Mouse (Mus musculus): ENCODE results near the gene Sh2d4b.
A peak's percentile ranks its signal among the peaks of the same experiment; 100 is the strongest.

Sh2d4b gene

DNA sequence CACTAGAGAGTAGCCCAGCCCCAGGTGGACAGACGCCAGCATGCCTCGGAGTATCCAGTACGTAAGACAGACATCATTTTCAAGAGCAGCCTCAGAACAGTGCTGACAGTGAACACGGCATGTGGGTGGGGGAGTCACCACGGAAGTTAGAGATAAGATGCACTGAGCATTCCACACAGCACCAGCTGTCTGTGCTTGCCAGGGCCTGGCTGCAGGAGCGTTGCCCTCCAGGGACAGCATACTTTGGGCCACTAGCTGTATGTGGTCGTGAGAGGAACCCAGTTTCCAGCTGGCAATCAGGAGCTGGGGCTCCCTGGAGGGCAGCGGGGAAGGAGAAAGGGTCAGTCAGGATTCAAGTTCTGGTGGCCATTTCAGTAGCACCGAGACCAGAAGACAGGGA lies 13.7 kb upstream of the Sh2d4b start:
- no peak for DNase-seq (ENCODE audit: low spot score)

DNA sequence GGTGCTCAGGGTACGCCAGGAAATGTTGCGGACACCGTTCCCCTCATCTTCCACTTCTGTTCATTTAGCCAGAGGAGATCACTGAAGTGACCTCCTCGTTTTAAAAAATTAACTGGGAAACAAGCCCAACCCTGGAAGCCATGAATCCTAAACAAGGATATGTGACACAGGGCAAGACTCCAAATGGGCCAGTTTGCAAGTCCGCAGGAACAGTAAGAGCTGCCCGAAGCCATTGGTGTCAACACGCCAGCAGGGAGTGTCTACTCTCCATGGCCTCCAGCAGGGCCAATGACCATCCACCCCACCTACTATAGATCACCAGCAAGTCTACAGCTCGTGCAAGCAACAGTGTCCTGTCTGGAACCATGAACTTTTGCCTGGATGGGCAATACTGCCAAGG lies 12.7 kb upstream of the Sh2d4b start:
- DNase-seq (ENCODE audit: low spot score), result no peak

DNA sequence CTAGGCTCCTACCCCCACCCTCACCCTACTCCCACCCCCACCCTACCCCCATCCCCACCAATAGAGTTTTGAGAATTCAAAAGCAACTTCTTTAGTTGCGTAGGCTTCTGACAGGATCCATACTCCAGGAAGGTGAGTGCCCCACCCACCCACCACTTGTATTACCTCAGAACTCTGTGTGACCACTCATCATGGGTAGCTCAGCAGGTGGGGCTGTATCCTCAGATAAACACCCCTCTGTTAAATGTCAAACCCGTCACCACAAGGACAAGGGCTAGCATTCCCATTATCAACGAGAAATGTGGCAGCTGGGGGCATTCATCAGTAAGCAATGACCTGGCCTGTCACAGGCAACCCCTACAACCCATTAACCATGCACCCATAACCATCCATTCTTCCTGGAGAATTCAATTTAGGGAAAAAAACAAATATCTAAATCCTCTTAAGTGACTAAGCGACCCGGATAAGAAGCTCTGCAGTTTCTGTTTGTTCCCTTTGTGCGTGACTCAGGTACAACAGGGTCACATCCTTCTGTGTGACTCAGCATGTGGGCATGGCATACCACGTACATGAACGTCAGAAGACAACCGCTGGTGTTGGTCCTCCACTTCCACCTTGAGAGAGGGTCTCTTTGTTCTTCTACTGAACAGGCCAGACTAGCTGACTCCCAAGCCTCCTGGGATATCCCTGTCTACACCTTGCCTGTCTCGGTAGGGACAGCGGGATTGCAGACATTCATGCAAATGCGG lies 9.4 kb upstream of the Sh2d4b start:
- DNase-seq (ENCODE audit: low spot score), result no peak

DNA sequence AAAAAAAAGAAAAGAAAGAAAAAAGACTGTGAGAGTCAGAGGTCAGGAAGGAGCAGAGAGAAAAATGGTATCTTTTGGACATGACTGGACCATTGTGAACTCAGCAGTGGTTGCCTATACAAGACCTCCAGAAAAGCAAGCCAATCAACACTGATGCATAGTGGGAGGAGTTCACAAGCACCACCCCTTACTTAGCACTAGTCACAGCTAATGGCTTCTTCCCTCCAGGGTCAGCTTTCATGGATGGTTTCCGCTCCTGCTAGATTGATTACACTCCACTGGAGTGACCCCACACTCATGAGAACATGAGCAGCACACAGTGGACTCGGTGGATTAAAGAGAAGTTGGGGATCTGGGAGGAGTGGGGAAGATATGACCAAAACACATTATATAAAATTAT lies 7.2 kb upstream of the Sh2d4b start:
- DNase-seq (ENCODE audit: low spot score), result no peak

DNA sequence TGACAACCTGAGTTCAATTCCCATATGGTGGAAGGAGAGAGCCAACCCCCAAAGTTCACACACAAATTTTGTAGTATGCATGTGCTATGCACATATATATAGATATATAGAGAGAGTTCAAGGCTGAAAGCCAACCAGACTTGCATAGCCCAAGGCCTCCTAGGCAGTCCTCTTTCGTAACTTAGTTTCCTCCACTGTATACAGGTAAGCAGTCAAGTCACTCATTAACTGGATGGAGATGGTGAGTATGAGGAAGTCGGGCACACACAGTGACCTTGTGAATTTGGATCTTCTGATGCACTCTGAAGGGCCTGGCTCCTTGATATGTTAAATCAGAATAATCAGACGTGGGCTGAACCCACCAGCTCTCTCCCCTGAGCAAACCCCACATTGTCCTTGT lies 4.8 kb upstream of the Sh2d4b start:
- no peak for DNase-seq (ENCODE audit: low spot score)

DNA sequence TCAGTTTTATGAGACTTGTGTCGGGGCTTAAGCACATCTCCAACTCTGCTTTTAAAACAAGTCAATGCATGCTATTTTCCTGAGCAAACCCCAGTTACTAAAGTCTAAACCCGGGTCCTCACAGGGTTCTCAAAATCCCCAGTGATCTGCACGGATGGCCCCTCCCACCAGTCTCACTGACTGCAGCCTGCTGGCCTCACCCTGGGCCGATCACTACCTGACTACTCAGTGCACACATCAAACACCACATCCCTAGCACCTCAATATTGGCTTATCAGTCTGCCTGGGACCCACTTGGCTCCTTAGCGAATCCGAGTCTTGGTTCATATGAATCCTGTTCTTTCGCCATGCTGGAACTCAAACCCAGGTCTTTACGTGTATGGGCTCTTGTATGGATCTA lies 2.6 kb upstream of the Sh2d4b start:
- DNase-seq (ENCODE audit: low spot score), result no peak

DNA sequence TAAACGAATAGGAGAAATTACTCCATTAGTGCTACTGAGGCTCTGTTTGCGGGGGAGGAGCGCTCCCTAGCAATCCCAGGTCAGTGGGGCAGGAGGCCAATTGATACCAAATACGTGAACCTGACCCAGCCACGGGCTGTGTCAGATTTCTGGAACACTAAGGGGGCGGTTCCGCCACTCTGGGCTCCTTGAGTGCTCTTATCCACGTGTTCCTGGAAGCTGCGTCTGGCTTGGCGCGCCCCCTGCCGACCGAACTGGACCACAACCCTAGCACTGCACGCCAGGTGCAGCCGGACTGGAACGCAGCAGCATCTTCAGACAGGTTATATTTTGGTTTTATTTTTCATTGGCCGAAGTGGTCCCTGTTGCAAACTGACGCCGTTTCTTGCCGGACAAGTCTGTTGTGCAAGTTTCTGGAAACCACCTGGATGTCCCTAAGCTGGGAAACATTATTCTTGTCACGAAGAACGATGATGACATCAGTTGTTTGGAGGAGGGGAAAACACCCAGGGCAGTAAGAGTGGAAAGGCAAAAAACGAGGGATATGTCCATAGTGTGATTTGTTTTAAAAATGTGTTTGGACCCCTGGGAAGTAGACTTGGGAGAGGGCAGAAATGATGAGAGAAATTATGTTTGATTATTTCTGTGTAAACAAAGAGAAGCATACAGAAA lies 1.6 kb upstream of the Sh2d4b start:
- peak; percentile 36 for DNase-seq (ENCODE audit: low spot score)

DNA sequence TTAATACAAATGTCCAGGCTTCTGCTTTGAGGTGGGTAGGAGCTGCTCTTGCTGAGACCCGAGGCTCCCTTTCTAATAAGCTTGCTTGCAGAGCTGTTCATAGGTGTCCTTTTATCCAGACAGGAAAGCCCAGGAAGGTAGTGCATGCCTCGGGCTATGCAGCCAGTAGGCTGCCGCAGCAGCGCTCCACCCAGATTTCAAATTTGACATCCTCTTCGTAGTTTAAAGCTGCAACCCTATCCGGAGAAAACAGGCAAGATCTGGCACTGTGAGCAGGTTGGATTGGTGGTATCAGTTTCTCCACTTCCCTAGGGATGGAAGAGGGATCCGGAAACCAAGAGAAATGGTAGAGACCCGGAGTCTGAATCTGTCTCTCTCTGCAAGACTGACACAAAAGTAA lies 818 bp upstream of the Sh2d4b start:
- DNase-seq (ENCODE audit: low spot score), result no peak

DNA sequence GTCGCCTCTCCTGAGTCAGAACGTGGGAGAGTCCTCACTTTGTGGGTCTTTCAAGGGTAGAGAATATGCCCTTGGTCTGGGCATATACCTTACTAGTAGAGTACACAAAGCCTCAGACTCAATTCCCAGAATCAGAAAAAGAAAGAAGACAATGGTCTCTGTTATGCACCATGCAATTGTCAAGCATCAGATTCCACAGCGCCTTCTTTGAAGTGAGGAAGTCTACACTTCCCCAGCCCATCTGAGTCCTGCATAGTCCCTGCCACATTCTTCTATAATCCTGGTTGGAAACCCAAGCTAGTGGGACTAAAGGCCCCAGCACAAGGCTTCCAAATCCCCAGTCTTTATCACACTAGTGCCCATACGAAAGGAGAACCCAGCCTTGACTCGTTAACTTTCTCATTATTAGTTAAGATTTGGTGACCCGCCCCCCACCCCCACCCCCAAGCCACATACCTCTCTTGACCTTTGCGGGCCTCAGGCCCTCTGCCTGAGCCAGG lies 690 bp downstream of the Sh2d4b start:
- no peak for DNase-seq (ENCODE audit: low spot score)

DNA sequence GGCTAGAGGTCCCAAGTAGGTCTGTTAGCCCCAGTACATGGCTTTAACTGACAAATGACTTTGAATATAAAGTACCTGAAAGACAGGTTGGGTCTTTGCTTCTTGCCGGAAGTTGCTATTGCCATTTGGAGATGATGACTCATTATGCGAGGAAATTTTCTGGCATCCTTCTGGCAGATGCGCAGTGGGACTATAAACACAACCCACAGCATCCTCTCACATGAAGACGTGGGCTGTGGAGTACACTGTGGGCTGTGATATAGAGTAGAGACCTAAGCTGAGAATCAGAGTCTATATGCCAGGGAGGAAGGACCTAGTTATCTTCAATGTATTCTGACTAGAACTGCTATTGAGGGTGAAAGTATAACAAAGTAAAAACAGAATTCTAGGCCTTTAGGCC lies 1.6 kb downstream of the Sh2d4b start:
- no peak for DNase-seq (ENCODE audit: low spot score)

DNA sequence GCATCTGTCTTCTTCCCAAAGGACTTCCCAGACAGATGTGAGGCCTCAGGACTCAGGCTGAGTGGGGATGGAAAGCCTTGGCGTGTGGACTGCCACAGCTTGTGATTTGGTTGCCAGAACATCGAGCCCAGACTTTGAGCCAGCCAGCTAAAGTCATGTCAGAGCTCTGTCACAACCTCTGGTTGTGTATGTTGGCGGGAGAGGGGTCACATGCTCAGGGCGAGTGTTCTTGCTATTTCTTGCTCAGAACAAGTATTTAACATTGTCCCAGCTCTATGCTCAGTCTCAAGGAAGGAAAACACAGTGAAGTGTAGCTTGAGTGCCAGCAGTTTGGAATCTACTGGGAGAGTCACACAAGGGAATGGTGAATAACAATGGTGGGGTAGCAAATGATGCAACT lies 3.4 kb downstream of the Sh2d4b start:
- DNase-seq (ENCODE audit: low spot score), result no peak

DNA sequence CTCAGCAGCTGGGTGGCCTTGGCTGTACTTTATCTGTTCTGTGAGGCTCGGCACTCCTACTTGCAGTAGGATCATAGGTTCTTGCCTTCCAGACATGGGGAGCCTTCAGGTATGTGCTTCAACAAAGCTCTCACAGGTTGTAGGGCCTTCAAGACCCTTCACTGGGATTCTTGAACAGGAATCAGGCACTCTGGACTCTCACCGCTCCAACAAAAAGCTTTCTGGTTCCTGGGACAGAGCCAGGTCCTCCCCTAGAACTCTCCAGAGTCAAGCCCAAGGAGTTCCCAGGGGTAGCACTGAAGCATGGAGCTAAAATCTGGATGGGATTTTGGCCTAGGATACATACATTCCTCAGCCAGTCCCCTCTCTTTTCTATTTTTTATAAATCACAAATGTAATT lies 3.9 kb downstream of the Sh2d4b start:
- no peak for DNase-seq (ENCODE audit: low spot score)

DNA sequence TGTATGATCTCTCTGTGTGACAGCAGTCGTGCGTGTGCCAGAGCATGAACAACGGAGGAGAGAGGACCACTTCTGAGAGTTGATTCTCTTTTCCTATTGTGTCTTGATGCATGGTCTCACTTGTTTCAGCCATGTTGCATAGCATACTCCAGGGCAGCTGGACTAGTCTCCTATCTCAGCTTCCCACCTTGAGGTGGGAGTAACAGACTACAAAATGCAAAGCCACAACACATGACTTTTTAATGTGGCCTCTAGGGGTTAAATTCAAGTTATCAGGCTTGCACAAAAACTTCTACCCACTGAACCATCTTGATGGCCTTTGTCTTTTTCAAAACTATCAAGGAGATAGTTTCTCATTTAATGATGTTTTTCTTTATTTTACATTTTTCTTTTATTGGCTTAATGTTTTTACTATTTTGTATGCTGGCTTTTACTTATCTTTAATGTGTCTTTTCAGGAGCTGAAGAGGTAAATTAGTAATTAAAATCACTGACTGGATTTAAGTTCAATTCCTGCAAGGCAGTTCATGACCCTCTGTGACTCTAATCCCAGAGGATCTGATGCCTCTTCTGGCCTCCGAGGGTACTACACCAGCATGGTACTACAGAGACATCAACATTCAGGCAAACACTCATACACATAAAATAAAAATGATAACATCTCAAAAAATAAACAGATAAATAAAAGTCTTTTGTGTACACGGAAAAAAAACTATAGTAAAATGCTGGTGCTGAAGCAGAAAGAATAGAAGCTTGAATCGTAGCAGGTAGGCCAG lies 6.5 kb downstream of the Sh2d4b start:
- no peak for DNase-seq (ENCODE audit: low spot score)

DNA sequence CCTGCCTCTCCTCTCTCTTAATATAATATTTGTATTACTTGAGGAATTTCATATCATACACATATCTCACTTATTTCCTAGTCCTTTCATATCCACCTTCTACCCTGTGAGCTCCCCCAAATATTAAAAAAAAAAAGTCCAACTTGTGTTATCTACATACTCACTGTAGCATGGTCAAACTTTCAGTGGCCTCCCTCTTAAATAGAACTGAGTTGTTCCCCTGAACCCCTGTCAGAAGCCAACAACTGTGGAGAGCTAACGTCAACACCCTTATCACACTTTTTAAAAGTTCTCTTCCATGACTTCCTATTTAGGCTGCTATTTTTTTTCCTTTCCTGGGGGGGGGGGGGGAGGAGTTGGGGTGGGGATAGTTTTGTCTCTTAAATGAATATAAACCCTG lies 7.3 kb downstream of the Sh2d4b start:
- DNase-seq (ENCODE audit: low spot score), result no peak

DNA sequence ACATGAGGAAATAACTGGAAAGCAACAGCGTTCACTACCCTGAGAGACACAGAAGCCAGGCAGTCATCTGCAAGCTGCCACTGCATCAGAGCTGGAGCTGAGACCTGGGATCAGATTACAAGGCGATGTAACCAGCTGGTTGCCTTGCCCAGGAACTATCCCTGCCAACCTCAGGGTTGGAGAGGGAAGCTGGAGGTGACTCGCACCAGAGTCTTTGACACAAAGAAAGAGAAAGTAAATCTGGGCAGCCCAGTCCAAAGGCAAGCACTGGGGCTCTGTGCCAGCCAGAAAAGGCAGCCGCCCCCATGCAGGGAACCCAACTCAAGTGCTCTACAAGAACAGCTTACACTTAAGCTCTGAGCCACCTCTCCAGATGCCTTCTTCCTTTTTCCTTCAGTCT lies 7.8 kb downstream of the Sh2d4b start:
- no peak for DNase-seq (ENCODE audit: low spot score)

DNA sequence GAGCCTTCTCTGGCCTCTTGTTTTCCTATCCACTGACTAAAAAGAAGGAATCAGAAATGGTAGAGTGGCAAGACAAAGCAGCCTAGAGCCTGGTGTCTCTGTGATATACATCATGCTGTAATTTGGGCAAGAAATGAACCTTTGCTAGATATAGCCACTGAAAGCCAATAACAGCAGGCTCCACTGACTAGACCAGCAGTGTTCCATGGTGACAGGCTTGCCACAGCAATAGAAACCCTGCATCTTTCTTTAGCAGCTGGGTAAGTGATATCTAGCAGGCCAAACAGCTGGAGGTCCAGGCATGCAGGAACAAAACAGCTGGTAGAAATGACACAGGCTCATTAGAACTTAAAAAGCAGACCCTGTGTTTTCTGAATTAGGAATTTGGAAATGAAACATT lies 18.5 kb downstream of the Sh2d4b start:
- no peak for DNase-seq (ENCODE audit: low spot score)

DNA sequence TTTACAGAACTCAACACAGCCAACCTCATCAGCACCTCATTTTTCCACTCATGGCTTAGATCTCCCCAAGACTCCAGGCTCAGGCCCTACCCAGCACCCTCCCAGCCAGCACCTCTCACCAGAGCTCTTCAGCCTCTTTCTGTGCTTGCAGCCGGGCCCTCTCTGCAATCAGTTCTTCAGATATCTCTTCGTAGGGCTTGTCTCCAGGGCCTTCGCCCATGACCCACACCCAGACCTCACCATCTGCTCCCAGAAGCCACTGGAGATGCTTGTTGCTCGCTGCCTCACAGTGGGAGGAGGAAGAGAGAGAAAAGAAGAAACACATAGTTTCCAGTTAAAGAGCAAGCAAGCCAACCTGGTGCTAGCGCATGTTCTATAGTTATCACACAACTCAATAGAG lies 19.1 kb downstream of the Sh2d4b start:
- DNase-seq (ENCODE audit: low spot score), result no peak

DNA sequence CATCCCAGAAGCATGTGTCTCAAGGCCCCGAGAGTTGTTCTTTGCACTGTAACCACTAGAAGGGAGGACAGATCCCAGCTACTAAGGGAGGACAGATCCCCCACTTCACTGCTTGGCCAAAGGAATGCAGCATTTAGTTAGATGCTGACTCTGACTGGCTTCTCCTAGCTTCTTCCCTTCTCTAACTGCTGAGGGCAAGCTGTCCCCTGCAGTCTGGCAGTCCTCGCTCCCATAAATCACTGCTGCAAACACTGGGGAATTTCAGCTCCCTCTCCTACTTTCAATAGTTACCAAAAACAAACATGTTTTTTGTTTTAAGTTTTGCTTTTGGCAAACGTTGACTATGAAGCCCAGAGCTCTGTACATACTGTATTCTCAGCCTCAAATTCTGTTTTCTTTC lies 22.5 kb downstream of the Sh2d4b start:
- DNase-seq (ENCODE audit: low spot score), result no peak

DNA sequence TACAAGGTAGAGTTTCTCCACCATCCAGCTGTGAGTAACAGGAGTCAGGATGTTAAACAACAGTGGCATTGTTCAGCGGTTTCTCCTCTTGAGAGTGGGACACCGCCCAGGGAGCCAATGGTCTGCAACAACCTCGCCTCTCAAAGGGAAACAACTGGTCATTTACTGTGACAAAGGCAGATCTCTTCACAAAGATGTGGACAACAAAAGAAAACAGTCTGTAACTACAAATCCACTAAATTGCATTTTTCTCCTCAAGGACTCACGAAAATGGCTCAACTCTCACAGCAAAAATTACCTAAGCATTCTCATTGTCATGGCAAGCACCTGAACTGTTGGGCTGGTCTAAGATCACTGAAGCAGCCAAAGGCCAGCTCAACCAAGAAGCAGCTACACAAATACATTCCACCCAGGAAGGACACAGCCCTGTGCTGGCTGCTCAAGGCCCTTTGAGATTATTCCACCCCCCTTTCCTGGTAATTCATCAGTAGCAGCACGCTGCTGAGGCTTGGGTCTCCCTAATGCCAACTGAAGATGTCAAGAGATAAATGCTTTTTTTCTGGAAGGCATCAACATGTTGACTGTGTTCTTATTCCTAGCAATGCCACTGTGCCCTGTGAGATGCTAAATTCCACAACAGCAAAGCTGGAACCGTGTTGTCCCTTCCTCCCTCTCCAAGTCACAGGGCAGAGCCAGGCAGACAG lies 28.1 kb downstream of the Sh2d4b start:
- DNase-seq (ENCODE audit: low spot score), result no peak

DNA sequence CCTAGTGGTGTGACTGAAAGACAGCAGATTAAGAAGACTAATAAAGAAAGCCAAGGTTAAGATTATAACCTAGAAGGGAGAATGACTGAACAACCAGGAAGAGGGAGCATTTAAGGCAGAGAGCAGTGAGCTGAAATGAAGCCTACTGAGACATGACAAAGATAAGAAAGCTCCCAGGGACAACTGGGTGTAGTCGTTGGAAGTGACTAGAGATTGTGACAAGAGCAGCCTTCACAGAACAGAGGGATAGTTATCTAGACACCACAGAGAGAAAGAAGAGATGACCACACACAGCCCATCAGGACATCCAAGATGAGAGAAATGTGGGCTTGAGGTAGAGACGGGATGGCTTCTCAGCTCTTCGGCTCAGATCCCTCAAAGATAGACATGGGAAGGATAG lies 29.4 kb downstream of the Sh2d4b start:
- DNase-seq (ENCODE audit: low spot score), result no peak

DNA sequence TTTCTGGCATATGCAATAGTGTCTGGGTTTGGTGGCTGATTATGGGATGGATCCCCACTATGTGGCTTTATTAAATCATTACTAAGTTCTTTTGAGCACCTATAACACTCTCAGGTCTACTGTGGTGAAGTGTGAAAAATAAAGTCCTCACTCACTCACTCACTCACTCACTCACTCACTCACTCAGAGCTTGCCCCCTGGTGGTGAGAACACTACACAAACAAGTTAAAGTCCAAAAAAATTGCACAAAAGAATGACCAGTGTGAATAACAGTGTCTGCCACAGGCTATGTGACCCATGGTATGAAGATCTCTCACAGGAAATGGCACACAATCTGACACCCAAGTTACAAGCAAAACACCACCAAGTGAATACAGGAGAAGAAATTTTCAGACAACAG lies 30.0 kb downstream of the Sh2d4b start:
- DNase-seq (ENCODE audit: low spot score), result no peak

DNA sequence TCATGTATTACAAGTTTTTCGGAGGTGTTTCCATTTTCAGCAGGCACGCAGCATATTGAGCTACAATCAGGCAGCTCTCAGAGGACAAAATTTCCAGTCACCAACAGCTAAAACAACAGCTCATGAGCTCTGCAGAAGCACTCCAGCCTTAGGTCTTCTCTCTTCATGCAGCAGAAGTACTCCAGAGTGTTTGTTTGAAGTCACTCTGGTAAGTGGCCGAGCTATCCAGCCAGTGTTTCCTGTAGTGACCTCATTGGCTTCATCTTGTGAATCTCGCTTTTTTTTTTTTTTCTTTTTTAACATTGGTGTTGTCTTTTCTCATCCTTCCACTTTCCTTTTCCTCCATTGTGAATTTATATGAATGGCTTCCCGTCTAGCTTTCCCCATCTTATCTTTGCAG lies 40.1 kb downstream of the Sh2d4b start:
- no peak for DNase-seq (ENCODE audit: low spot score)

DNA sequence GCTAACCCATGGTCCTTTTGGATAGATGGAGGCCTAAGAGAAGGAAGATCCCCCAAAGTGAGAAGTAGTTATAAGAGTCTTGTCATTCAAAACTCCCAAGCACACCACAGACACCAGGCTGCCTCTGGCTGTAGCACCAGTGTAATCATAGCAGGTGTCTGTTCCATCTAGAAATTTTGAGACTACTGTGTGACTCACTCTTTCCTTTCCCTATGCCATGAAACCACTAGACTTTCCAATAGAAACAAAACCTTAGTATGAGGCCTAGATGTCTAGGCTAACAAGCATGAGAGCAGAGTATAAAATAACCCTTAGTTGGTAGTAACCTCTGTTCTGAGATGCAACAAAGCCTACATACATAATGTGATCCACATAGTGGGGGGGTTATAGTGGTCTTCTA lies 55.7 kb downstream of the Sh2d4b start:
- DNase-seq (ENCODE audit: low spot score), result no peak
